Mouse (Mus musculus) adrenal gland, postnatal 10 days (tissue): ENCODE measurements at regions not wholly inside any gene's neighbourhood (a gene's known extent, or its start where the extent isn't known, plus 50 kb on each side); places are given as distances from the start of the nearest gene placed in this dataset.

Source experiments
- DNase-seq: peaks from one replicate; pipeline ENCODE4 v3.0.0; 2021; ENCODE audit warnings: mixed read lengths

DNA sequence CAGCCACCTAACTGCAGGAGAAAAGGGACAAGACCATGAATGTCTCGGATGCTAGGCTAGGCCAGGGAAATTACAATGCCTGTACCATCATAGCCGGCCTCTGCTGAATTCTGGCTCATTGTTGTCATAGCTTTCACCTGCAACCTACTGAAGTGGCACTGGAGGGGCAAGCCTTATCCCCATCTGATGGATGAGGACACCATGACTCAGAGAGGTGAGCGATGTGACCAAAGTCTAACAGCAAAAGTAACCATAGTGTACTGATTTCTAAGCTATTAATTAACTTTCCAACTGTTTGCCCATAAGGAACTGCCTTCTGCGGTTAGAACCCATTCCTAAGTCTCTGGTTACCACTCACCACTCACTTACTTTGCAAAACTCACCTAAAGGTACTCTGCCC, 536.6 kb upstream of the Klf4 start:
- DNase-seq: no peak

DNA sequence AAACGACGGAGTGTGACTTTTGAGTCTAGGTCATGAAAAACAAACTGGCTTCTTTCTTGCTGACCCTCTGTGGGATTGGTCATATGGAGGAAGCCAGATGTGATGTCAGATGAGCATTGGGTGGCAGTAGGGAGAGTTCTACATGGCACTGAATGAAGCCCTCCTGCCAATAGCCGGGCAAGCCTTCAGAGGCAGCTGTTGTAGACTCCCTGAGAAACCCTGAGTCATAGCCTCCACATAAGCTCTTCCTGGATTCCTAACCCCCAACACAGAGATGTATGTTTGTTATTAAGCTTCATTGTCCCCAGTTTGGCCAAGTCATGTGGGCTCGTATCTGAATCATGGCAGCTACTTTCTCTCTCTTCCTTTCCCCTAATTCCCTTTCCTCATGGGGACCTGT, 532.4 kb upstream of the Klf4 start:
- no peak for DNase-seq

DNA sequence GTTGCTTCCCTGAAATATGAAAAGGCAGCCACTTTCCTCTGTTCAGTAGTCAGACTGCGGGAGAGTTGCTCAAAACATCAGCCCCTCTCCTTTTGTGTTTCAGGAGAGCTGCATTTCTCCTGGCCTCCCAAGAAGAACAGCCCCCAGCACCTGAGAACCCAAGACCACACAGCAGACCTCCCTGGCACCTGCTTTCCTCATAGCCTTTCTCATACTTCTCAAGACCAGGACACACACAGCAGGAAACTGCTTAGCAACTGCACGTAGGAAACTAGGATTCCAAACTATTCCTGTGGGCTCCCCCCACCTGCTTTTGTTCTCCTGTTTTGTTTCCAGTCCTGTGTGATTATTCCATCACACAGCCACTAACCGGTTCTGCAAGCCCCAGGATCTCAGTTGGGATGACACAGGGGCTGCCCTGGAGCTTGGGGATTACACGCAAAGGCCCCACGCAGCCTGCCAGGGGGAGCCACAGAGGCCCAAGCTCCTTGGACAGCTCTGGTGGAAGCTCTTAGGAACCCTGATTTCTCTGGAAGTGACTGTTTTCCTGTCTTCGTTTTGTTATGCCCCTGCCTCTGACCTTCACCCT, 519.6 kb upstream of the Klf4 start:
- peak; percentile 9 for DNase-seq

DNA sequence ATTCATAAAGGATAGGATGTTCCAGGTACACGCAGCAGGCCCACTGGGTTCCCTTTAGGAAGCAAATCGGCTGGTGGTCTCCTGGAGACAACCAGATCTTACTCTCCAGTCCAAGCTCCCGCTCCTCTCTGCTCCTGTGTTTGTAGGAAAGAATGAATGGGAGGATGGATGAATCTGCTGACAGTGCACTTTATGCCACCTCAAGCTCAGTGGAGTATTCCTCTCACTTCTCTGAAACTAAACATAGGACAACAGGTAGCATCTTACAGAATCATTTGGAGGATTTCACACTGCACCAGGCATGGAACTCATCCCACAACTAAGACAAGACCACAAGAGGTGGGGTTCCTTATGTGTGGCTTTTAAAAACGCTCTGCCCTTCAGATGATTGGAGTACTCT, 507.1 kb upstream of the Klf4 start:
- no peak for DNase-seq

DNA sequence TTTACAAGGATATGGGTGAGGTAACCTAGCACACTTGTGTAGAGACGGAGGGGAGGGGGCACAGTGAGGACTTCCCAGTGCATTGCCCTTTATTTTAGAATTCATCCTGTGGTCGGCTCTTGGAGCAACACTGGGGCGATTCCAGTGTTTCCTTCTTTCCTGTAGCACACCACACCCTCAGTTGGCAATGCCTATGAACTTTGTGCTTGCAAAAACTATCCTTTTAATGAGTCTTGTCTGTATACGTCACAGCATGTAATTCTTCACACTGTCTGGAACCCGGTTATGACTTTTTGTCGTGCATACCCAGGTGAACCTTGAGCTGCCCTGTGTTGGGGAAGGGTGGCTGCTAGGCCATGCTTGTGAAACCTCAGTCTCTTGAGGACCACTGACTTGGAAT, 504.1 kb upstream of the Klf4 start:
- DNase-seq: no peak

DNA sequence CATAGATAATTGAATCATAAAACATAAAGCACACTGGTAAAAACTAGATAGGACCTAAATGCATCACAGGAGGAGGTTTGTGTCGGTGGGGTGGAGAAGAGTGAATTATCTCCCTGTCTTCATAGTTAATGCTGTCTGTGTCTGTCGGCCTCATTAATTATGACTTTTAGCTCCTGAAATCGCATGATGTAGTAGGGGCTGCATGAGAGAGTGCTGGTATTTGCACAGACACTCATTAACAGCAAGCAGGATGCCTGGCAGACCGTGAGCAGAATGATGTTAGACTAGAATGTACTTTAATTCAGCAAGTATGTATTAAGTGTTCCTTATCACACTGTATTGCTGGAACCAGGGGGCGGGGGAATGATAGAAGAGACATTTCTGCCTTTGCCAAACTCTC, 503.3 kb upstream of the Klf4 start:
- no peak for DNase-seq

DNA sequence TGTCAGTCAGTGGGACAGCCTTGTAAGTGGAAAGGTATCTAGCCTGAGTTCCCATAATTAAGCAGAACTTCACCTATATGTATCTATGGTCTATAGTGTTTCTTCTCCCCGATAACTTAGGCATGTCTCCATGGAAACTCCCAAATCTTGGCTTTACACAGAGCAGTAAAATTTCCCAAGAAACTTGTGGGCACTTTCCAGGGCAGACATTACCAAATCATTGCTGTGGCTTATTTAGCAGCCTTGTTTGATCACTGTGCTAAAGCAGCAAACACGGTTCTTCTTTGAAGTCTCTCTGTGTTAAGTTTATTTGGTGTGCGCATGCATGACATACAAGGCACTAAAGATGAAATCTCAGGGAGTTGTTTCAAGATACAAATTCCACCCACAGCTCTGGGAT, 496.2 kb upstream of the Klf4 start:
- no peak for DNase-seq

DNA sequence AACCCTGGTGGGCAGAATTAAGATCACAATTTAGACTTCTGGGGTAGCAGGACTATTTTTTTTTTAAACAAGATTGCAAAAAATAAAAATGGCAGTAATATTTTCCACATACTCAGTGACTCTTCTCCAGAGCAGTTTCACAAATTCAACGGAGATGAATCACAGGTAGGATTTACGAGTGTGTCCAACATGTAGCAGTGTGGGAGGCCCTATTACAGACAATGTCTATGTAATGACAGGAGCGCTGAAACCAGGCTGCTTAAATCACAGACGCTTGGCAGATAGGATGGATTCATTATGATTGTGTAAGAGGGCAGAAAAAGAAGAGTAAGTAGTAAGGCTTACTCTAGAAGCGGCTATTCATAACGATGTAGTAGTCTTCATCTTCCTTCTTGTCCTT, 495.0 kb upstream of the Klf4 start:
- no peak for DNase-seq

DNA sequence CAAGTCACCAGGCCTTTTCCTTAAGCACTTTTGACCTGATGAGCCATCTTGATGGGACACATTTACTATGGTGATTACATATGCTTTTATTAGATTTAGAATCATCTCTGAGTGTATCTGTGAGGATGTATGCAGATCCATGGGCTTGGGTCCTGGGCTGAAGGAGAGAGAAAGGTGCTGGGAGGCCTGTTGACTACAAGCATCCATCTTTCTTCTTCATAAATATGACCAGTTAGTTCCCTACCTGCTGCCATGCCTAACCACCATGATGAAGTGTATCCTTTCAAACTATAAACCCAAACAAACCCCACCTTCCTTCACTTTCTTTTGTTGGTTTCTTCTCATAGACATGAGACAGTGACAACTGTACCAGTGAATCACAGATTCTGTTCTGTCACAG, 492.2 kb upstream of the Klf4 start:
- DNase-seq: no peak

DNA sequence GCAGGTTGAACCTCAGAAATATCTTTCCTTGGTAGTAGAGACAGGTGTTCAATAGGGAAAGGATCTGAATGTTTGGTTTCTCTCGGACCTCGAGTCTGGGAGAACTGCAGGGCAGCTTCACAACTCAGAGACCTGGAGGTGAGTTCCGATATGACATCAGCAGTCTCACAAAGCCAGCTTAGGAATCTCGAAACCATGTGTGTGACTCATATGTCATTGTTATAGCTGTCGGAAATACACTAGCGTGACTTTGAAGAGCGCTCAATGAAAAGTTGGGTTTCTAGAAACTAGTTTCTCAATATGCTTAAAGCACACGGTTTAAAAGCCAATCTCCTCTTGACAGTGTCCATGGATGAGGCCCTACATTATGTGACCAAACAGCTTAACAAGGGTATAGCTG, 485.9 kb upstream of the Klf4 start:
- no peak for DNase-seq

DNA sequence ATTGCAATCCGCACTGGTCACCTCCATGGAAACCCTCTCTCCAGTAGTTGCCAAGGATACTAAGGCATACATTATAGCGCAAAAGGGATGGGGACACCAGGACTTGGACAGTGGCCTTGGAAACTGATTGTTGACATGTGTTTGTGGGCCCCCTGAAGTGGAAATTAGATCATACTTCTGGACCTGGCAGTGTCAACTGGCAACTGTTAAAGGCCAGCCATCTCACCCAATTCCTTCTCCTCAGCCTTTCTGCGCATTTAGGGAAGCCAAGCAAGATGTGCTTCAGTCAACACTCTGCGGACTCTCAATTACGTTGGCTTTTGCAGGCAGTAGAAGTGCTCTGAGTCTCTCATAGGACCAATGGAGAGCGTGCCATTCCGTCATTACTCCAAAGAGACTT, 483.2 kb upstream of the Klf4 start:
- DNase-seq: no peak

DNA sequence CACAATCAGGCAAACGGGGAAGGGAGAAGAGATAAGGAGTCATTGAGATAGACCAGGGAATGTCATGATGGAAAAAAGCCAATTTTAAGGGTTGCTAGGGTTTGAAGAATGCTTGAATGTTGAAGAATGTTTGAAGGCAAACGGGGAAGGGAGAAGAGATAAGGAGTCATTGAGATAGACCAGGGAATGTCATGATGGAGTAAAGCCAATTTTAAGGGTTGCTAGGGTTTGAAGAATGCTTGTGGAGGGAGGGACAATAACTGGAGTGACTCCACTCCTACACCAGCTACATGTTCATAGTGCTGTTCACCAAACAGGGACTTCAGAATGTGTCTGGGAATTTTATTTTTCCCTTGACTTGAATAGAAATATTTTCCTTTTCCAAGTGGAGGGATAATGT, 476.0 kb upstream of the Klf4 start:
- no peak for DNase-seq

DNA sequence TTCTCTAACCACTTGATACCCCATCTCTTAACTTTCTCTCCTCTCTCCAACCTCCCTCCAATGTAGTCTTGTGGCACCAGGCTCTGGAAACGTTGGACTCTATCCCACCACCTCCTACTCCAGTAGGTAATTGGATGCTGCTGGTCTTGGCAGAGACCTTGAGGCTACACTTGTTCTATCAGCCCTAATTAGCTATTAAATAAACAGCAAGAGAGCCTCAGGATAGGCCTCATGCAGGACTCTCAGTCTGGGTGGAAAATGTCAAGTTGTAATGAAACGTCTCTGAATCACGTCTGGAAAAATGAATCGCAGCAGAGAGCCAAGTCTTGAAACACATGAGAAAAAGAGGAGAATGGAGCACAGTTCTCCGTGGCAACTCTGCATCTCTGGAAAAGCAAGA, 472.0 kb upstream of the Klf4 start:
- no peak for DNase-seq

DNA sequence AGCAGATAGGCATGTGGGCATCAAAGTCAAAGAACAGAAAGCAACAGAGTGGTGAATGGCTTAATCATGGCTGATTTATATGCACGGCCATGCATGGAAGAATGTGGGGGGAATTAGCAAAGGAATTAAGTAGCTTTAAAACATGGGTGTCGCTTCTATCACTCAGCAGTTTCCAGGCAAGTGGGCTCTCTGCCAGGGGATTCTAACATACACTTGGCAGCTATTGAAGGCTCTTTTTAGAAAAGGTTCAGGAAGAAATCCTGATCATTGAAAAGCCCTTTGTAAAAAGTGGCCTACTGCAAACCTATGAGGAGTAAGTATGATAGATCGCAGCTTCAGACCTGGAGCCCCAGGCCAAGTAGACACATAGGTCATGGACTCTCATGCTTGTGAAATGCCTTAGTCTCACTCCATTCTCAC, 469.1 kb upstream of the Klf4 start:
- peak; percentile 20 for DNase-seq

DNA sequence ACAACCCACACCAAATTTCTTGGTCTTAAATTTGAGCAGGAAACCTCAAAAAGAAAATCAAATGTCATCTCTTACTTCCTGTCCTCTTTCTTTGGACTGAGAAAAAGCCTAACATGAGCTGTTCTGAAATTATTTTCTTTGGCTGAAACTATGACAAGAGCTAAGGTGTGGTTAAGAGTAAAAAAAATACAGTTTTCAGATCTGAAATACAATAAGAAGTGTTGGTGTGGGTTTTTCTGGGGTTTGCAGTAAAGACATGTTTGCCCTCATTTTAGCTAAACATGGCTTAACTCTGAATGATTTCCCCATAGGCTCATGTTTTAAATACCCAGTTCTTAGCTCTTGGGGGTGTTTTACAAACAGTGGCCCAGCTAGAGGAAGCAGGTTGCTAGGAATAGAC, 451.8 kb upstream of the Klf4 start:
- no peak for DNase-seq

DNA sequence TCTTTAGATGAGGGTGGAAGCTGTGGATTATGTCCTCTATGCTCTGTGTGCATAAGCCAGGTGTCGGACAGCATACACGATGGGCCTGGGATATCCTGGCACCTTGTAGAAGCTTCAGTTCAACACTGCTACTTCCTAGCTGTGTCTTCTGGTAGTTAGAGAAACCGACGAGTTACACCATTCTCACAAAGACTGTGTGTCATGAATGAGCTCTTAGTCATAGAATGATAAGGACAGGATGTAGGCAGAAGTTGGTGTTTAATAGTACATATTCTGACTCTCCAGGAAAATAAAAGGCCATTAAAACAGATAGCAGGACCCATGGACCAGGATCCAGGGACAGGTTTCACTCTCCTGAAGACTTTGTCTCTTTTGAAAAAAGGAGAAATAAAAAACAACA, 446.3 kb upstream of the Klf4 start:
- DNase-seq: no peak

DNA sequence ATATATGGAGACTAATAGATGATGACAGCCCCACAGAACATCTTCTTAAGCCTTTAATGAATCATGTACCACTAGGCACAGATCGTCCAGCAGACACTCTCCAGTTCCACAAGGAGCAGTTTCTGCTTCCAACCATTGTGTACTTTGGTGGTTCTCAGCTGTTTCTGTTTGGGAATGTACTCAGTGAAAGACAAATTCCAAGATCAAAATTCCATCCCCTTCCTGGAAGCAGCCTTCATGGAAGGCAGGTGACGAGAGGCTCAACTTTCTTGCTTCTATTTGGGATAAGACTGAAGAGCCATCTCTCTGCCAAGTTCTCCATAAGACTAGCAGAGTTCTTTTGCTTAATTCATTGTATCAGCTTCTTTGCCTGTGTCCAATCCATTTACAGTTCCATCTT, 444.0 kb upstream of the Klf4 start:
- no peak for DNase-seq

DNA sequence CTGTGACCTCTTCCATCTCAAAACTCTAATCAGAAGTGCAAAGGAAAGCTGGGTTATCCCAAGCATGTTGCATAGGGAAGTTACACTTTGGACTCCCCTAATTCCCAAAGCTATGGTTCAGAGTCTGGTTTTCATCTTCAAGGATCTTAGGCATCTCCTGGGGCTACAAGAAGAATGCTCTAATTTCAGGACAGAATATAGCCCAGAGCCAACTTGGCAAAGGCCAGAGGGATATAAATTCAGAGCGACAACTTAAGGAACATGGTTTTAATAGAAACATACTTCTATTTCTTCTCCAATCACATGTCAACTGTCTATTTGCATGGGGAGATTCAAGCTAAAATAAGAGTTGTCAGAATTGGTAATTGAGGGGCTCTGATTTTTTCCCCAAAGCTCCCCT, 441.4 kb upstream of the Klf4 start:
- no peak for DNase-seq

DNA sequence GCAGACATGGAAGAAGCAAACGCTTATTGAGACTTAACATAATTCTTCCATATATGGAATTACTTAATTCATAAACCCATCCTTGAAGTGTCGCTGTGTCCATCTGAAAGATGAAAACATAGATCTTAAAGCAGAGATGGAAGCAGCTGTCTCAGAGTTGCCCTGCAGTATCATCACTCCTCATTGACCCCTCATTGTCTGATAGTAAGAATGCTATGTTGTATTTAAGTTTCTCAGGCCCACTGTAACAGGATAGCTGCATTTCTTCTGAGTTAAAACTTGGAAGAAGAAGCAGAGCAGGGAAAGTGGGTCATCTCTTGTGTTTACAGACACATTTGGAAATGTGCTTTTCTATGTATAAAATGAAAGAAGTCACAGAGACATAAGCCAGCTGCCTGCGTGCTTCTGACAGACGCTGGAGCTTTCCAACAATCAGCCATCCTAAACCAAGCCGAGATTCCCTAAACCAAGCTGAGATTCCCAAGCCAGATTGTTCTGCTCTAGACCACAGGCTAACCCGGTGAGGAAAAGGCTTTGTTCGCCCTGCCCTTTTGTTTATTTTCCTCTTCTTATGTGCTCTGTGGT, 440.1 kb upstream of the Klf4 start:
- no peak for DNase-seq

DNA sequence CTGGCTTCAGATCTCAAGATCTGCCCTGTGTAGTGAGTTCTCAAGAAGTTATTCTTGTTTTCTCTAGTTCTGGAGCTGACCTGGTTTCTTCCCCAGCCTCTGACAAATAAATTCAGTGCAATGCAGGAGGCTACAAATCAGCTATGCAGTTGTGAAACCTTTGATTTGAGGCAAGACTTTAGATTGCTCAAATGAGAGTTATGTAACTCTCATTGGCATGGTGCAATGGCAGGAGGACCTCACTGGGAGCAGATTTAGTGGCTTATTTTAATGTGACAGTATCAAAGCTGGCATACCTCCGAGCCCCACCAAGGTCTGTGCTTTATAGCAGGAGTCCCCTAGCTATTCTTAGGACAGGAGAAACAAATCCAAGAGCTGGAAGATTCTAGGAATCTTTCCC, 427.8 kb upstream of the Klf4 start:
- DNase-seq: peak; percentile 49

DNA sequence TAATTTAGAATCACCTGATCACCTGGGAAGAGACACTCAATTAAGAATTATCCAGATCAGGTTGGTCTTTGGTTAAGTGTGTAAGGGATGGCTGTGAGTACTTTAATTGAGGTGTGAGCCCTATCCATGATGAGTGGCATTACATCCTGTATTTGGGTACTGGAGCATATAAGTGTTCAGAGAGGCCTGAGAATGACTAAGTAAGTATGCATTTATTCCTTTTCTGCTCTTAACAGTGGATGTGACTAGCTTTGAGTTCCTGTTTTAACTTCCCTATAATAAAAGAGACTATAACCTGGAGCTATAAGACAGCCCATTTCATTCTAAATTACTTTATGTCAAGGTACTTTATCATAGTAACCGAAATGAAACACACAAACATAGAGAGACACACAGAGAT, 421.4 kb upstream of the Klf4 start:
- DNase-seq: no peak

DNA sequence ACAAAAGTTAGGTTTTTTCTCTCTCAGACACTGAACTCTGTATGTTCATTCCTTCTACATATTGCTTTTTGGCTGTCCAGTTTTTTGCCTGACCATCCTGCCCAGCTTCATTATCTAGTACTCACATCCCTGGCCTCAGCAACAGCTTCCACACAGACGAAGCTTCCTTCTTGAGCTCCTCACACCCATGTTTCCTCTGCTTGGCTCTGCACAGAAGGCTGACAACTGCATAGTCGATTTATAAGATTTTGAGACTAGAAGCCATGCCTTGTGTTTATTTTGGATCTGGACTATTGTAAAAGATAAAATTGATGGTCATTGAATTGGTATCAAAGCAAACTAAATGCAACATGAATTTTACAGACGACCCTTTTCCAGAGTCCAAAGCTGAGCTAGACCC, 420.0 kb upstream of the Klf4 start:
- no peak for DNase-seq

DNA sequence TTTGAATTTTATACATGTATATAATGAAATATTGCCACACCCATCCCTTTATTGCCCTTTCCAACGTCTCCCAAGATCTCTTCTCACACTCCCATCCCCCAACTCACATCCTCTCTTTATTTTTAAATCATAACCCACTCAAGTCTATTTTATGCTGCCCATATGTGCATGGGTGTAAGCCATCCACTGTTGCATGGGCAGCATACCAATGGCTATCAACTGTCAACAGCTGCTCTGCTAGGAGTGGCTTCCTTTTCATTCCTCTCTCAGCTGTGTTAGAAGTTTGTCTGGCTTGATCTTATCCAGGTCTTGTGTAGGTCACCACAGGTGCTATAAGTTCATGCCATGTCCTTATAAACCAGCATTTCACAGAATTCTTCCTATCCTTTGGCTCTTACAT, 409.2 kb upstream of the Klf4 start:
- no peak for DNase-seq

DNA sequence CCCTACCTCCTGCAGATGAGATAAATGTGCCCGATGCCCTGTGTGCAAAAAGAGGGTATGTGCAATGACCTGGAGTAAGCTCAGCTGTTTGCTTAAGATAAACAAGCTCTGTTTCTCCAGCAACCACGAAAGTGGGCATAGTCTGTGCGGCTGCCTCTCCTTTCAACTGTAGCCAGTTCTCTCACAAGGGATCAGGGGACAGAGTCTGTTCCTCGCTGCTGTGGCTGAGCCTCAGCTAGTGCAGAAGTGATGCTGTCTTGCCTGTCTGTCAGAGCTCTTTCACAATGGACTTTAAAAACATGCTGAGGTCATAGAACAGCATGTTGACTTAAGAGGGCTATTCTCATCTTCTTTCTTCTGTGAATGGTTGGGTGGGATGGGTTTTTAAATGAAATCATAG, 406.1 kb upstream of the Klf4 start:
- no peak for DNase-seq

DNA sequence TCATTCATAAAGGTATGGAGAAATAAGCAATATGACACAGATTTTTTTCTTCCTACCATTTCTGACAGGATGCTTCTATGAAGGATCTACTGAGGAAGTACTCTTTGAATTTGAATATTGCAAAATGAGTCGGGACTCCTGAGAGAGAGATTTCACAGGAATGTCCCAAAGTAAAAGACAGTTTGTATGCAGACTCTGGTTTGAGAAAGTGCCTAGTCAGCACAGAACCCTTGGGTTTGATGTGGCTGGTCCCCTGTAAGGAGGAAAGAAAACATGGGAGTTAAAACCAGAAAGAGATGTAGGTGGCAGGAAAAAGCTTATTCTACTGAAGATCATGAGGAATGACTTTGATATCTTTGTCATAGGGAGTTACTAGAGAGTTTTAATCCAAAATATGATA, 405.6 kb upstream of the Klf4 start:
- DNase-seq: no peak
